Comparison of ENCODE assay signal across 12 mouse cellular contexts in the genomic region with DNA sequence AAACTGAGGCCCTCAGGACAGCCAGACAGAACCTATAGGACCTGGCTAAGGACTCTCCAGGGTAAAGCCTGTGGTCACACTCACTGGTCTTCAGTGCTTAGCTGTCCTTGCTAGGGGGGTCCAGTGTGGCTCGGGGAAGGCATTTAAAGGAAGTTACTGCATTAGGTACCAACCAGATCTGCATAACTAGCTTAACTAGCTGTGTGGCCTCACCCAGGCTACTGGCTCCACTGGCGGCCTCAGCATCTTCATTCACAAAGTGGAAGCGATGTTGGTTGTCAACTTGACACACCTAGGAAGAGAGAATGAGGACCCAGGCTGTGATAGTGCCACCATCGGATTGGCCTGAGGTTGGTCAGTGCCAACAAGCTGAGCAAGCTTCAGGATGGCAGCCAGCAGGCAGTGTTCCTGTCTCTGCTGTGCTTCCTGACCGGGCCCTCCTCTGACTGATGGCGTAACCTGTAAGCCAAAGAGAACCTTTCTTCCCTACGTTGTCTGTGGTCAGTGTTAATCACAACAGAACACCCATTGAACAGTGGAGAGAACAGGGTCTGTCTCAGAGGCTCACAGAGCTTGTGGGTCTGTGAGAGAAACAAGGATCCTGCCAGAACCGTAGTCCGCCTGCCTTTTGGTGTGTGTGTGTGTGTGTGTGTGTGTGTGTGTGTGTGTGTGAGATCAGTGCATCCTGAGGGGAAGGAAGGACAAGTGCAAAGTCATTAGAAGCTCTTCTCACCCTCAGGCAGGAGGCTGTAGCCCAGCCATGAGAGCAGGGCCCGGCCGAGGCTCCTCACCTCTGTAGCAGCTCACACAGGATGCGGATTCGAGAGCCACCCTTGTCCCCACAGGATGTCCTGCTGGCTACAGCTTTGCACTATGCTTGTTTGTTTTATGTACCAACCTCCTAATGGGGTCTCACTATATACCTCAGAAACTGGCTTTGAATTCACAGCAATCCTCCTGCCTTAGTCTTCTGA. TPM values are rescaled to one million over a fixed set of nuclear protein-coding genes. Genes with fewer than 3 reads are reported as not detected.
DNase-seq lines count a peak whose midpoint lies in the region; ATAC-seq and TF ChIP-seq lines count a peak whose summit lies in the region.
"Had no signal": no experiment of that assay in that cellular context is flagged by ENCODE, and none has a peak within 500 bp of the region (broad histone marks: within the 10 kb centered on the region; RNA-seq: fewer than 3 reads in every experiment).

No protein-coding gene starts in this region.

- WGBS in intestine, embryonic 16.5 days: 81% methylated on average over 13 of the region's 13 CpGs
- WGBS in intestine, postnatal 0 days: 80% methylated on average over 13 of the region's 13 CpGs
- WGBS in macrophage (ENCODE audit: missing documents): 36% methylated on average over 13 of the region's 13 CpGs

- H3K4me3 ChIP-seq in intestine, embryonic 16.5 days (ENCODE audit: low read length): no peak overlapping the region
- H3K4me3 ChIP-seq in intestine, postnatal 0 days (ENCODE audit: low read depth, low read length): no peak overlapping the region
- H3K4me3 ChIP-seq in macrophage (ENCODE audit: inconsistent target): no peak overlapping the region

- TF ChIP-seq CTCF in intestine, postnatal 0 days (IDR thresholded peaks at IDR 0.05; ENCODE audit: low read depth): no peak

- H3K36me3 ChIP-seq in intestine, embryonic 16.5 days (ENCODE audit: control insufficient read depth, insufficient read depth, low read length): no peaks in the 10 kb centered on the region
- peaks cover 4% of the 10 kb centered on the region; the same call in 1 of the 2 replicates for H3K36me3 ChIP-seq in intestine, postnatal 0 days (ENCODE audit: control insufficient read depth, insufficient read depth)
- H3K36me3 ChIP-seq in macrophage (ENCODE audit: inconsistent target): no peaks in the 10 kb centered on the region

- H3K9ac ChIP-seq in intestine, embryonic 16.5 days (ENCODE audit: low read depth, low read length): 0 out of 2 replicates have a peak overlapping the region, but pooled peaks have one; percentile 7
- H3K9ac ChIP-seq in intestine, postnatal 0 days (ENCODE audit: low read depth, low read length): no peak overlapping the region
- H3K9ac ChIP-seq: lung, embryonic 14.5 days had no signal

- H3K79me2 ChIP-seq in macrophage (ENCODE audit: inconsistent target): no peaks in the 10 kb centered on the region

- H3K4me1 ChIP-seq in intestine, embryonic 16.5 days (ENCODE audit: control insufficient read depth, insufficient read depth, low read length): peaks cover 14% of the 10 kb centered on the region; the same call in 1 of the 2 replicates
- peaks cover 8% of the 10 kb centered on the region; the same call in 1 of the 2 replicates for H3K4me1 ChIP-seq in intestine, postnatal 0 days (replicated peaks; ENCODE audit: control insufficient read depth, insufficient read depth, low read length)

- H3K27ac ChIP-seq in intestine, embryonic 16.5 days (ENCODE audit: low read length): no peak overlapping the region
- H3K27ac ChIP-seq in intestine, postnatal 0 days (ENCODE audit: low read depth, low read length): no peak overlapping the region
- peak overlapping the region; percentile 29 for H3K27ac ChIP-seq in macrophage

- H3K4me2 ChIP-seq in intestine, embryonic 16.5 days (ENCODE audit: low read depth, low read length): no peak overlapping the region
- H3K4me2 ChIP-seq in intestine, postnatal 0 days (replicated peaks; ENCODE audit: low read depth): no peak overlapping the region
- H3K4me2 ChIP-seq: lung, embryonic 14.5 days had no signal

- H3K9me3 ChIP-seq in intestine, embryonic 16.5 days (ENCODE audit: control insufficient read depth, low read length): no peaks in the 10 kb centered on the region
- H3K9me3 ChIP-seq in intestine, postnatal 0 days (ENCODE audit: control insufficient read depth): no peaks in the 10 kb centered on the region

- DNase-seq in T-cell, adult 2 months (ENCODE audit: low spot score): peak; percentile 50
- no peak for DNase-seq in MN1 (ENCODE audit: low spot score)
- no peak for DNase-seq in left cerebral cortex, adult 8-10 months (ENCODE audit: low spot score in 2 of 2)
- DNase-seq in urinary bladder, postnatal 25 days (ENCODE audit: low spot score): no peak
- DNase-seq: layer of hippocampus, adult 9-11 months; lung, embryonic 14.5 days had no signal

- ATAC-seq in intestine, embryonic 16.5 days: no peak
- ATAC-seq in intestine, postnatal 0 days: no peak
- ATAC-seq in common myeloid progenitor, adult 5-6 weeks (replicated peaks; ENCODE audit: low read depth, poor library complexity, severe bottlenecking): peak; percentile 71

- H3K27me3 ChIP-seq in intestine, embryonic 16.5 days (replicated peaks; ENCODE audit: control insufficient read depth, insufficient read depth, low read length): no peaks in the 10 kb centered on the region
- no peaks in the 10 kb centered on the region for H3K27me3 ChIP-seq in intestine, postnatal 0 days (replicated peaks; ENCODE audit: control insufficient read depth, insufficient read depth, low read length)

RNA-seq across cellular contexts. Expression of a gene that starts 13.4 kb away (rescaled TPM):
- 0.34 and 0.81 TPM in 2 replicates for polyA plus RNA-seq in intestine, embryonic 16.5 days (2015; fragmentation: Nextera tagmentation; extraction: Ambion mirVana)
- polyA plus RNA-seq in intestine, postnatal 0 days (2015; fragmentation: Nextera tagmentation; extraction: Ambion mirVana): 0.17 and 0.67 TPM in 2 replicates
- total RNA-seq in common myeloid progenitor, adult 5-6 weeks (2017): 0.69 TPM in 1 of 2 replicates, not detected in the other
- total RNA-seq in macrophage (2018; cell fraction: chromatin; rRNA removed): 1 to 10 TPM in 12 of 26 experiments, under 1 TPM in 2, not detected in 12; 0.88 to 3.4 (median 1.3) TPM
- under 1 TPM in 8 of 26 experiments, not detected in 18; 0.14 to 0.42 (median 0.19) TPM for total RNA-seq in macrophage (2018; cell fraction: cytosol; rRNA removed)
- total RNA-seq in macrophage (2018; cell fraction: nucleus; rRNA removed): 1 to 10 TPM in 12 of 26 experiments, under 1 TPM in 3, not detected in 11; 0.53 to 5.5 (median 1.5) TPM
- not detected in 3 replicates for polyA plus RNA-seq in macrophage (2018)
- total RNA-seq in left cerebral cortex, adult 8-10 months (2022): 1 to 10 TPM in 1 of 4 experiments, under 1 TPM in 2, not detected in 1; 0.42 to 2.4 (median 0.64) TPM
- total RNA-seq: MEL had no signal
- polyA plus RNA-seq: heart, embryonic 14.5 days had no signal

RNA-seq across cellular contexts. Expression of a gene that starts 16.5 kb away (rescaled TPM):
- polyA plus RNA-seq in intestine, embryonic 16.5 days (2015; fragmentation: Nextera tagmentation; extraction: Ambion mirVana): 52.9 and 58.7 TPM in 2 replicates
- 64.3 and 76.1 TPM in 2 replicates for polyA plus RNA-seq in intestine, postnatal 0 days (2015; fragmentation: Nextera tagmentation; extraction: Ambion mirVana)
- total RNA-seq in common myeloid progenitor, adult 5-6 weeks (2017): 57.2 and 69.8 TPM in 2 replicates
- total RNA-seq in macrophage (2018; cell fraction: chromatin; rRNA removed): 1,000 to 10,000 TPM in 16 of 26 experiments, 100 to 1,000 TPM in 10; 182 to 4,122 (median 1,484) TPM
- 1,000 to 10,000 TPM in 3 of 26 experiments, 100 to 1,000 TPM in 20, 10 to 100 TPM in 3; 70.8 to 1,263 (median 454) TPM for total RNA-seq in macrophage (2018; cell fraction: cytosol; rRNA removed)
- total RNA-seq in macrophage (2018; cell fraction: nucleus; rRNA removed): 1,000 to 10,000 TPM in 16 of 26 experiments, 100 to 1,000 TPM in 10; 125 to 4,136 (median 1,548) TPM
- 39.6 to 162 TPM (median 77.3 TPM) in 3 replicates for polyA plus RNA-seq in macrophage (2018)
- 10 to 100 TPM in 2 of 4 experiments, 1 to 10 TPM in 2; 6.8 to 10.8 (median 9.4) TPM for total RNA-seq in left cerebral cortex, adult 8-10 months (2022)
